Mouse (Mus musculus) bone marrow macrophage, adult 2 months (primary cell): ENCODE data around the gene Ccdc117.

ENCODE experiments used
- CTCF ChIP-seq: IDR thresholded peaks from 2 replicates; pipeline ENCODE4 v1.5.1; 2012; ENCODE audit warnings: low read depth, mild to moderate bottlenecking, low read length, moderate library complexity
- POLR2A ChIP-seq: IDR thresholded peaks from 2 replicates; pipeline ENCODE4 v1.6.1; 2012; ENCODE audit warnings: mild to moderate bottlenecking, low read depth, low read length, borderline replicate concordance

DNA sequence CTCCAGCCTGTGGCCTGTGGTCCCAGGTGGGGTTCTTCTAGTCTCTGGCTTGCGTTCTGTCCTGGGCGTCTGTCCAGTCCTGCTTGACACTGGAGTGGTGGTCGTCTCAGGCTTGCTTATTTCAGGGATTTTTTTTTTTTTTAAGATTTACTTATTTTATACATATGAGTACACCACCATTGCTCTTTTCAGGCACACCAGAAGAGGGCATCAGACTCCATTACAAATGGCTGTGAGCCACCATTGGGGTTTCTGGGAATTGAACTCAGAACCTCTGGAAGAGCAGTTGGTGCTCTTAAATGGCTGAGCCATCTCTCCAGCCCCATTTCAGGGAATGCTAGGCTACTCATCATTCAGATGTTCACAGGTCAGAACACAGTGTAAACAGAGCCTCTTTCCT, 18.3 kb upstream of the Ccdc117 start:
- TF ChIP-seq POLR2A: no peak
- TF ChIP-seq CTCF: no peak
